Mouse (Mus musculus): Measurements from ENCODE around the gene Gpm6a.
"Not testable (repeated sequence)": the region's sequence is repeated elsewhere in the genome, so short reads cannot be mapped to it uniquely, and the experiment has no call there.

Gpm6a gene

DNA sequence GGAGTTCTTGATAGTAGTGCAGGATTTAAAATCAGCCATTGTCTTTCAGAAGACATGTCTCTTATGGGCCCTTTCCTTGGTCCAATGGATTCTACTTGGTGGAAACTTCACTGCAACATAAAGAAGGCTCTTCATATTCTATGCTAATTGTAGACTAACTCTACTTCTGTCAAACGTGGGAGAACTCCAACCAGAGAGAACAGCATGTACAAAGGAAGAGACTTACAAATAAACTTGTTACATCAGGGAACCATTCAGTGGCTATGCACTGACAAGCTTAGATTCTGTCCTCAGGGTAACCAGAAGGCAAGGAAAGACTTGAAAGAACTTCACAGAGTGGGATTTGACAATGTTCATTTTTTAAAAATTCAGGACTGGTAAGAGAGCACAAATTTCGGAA is 48.3 kb downstream of the Gpm6a start:
- no peak for DNase-seq (ENCODE audit: low spot score)

DNA sequence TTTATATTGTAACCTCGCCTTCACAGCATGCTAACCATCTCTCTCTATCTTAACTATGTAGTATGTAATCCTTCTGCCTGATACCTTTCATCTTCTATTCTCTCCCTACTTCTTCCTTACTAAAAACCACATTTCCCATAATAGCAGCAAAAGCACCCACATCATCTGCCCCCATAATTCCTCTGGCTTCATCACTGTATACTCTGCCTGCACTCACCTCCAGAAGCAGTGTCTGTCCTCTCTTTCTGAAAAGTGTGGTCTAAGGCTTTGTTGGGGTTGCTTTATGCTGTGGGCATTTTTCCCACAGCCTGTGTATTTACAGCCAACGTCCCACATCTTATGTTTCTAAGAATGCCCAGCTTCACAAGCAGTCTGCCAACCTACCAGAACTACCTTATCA is 57.6 kb downstream of the Gpm6a start:
- DNase-seq (ENCODE audit: low spot score) = no peak

DNA sequence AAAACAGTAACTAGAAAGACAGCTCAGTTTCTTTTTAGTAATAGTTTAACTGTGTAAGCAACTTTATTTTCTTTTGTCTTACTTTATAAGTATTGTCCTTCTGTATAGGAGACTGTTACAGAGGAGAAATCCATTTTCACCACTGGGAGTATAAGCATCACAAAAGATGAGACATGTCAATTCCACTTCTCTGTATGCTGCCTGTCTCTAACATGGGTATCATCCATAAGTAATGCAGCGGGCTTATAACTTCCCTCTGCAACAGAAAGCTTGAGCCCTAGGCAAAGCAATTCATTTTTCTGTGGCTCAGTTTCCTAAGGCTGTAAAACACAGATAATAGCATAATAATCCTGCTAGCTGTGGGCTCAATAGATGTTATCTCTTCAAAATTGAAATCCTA is 62.4 kb downstream of the Gpm6a start:
- DNase-seq (ENCODE audit: low spot score) = no peak

DNA sequence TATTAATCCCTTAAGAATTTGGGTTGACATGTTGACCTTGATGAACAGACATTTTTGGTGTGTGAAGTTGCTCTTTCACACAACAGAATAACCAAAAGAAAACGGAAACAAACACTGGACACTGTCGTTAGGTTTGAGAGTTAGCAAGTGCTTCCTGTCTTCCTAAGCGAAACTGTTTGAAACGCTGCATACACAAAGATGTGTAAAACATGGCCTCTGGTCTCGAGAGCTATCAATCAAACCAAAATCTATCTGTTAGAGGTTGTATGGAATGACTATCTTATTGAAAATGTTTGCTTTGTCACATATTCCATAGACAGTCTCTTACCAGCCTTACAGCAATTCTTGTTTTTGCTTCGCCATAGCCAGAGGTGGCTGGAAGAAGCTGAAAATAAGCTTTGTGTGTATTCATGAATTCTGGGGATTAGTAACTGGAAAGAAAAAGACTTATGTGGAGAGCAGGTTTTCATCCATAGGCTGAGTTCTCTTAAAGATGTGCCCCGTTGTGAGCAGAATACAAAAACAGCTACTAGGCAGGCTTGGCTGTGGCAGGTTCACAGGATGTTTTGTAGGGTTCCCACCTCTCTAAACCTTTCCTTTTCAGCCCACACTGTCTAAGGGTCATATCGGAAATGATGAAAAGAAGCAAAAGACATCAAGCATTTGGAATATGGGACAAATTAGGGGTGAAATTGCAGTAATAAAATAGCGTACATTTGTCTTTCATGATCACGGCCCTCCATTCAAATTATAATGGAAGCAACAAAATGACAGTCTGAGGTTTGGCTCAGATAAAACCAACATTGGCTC is 71.4 kb downstream of the Gpm6a start:
- no peak for DNase-seq (ENCODE audit: low spot score)

DNA sequence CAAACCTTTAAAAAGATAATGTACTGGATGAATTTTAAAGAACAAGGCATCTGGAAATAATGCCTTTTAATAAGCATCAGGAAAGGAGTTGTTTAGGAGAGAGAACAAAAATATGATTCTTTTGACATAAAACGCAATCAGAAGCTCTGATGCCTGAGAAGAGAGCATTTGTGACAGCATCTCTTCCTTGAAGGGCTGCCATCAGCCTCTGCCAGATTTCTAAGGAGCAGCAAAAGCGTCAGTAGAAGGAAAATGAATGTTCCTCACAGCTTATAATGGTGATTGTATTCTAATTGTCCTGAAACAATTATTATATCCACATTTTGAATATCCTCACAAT is 72.0 kb downstream of the Gpm6a start:
- DNase-seq (ENCODE audit: low spot score) = no peak

DNA sequence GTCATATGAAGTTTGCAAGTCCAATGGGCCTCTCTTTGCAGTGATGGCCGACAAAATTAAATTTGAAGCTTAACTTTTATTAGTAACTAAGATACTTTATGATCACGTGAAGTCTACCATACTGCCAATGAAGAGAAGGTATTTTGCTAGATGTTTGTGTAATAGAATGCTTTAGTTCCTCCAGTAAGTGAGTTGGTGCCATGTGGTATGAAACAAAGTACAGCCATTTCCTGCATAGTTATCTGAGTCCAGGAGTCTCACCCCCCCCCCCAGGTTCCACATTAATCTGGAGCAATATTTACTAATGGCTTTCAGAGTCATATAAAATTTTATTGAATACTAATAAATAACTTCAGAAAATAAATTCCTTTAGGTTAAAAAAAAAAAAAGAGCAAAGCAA is 73.7 kb downstream of the Gpm6a start:
- DNase-seq (ENCODE audit: low spot score) = no peak

DNA sequence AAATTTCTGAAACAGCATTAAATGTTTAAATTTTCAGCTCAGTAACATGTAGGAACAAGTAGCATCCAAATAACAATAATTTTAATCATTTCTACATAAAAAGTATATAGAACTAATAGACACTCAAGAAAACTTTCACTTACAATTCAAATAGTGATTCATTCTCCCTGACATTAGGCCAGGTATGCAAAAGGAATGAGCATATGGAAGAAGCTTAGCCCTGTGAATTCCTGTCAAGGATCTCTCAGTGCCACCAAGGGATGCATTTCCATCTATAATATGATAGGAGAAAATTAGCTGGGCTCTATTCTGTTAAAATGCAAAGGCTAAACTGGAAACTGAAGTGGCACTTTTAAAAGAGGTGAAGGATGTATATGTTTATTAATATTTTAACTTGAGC is 76.5 kb downstream of the Gpm6a start:
- no peak for DNase-seq (ENCODE audit: low spot score)

DNA sequence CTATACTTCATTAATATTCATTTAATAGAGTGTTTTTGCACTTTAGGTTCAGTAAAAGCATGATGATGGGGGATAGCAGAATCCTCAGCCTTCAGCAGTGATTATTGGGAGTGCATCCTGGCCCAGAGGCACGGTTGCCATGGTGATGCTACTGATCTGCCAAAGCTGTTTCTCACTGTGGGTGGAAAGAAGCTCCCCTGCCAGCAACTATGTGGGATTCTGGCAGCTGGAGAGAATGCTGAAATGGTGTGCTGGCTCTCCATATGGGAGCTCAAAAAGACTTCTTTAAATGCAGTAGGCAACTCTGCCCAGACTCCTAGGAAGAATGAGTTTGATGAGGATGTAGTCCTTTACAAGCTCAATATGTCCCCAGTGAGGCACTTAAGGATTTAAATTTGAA is 79.7 kb downstream of the Gpm6a start:
- no peak for DNase-seq (ENCODE audit: low spot score)

DNA sequence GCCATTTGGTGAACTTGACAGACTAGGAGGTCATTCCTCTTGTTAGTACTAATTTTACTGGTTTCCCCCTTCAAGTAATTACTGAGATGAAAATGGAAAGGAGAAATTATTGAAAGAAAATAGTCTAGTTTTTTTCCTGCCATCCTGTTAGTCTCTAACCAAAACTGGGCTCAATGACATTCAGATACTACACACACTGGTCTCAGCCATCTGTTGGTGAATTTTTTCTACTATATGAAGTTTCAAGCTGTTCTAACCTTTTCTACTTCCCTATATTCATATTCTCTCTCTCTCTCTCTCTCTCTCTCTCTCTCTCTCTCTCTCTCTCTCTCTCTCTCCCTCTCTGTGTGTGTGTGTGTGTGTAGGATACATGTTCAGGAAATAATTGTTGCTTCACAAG is 80.8 kb downstream of the Gpm6a start:
- no peak for DNase-seq (ENCODE audit: low spot score)

DNA sequence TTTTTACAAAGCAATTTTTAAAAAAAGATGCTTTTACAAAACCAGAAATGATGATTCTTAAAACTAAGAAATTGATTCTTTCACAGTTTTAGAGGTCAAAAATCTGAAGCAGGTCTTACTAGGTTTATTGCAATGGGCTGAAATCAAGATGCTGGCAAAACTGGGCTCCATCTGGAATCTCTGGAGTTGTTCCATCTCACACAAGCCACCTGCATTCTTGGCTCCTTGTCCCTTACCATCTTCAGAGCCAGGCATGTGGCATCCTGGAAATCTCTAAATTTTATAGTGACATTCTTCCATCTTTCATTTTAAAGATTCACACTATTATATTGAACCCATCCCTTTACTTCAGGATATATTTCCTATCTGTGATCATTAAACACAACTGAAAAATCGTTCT is 88.3 kb downstream of the Gpm6a start:
- no peak for DNase-seq (ENCODE audit: low spot score)

DNA sequence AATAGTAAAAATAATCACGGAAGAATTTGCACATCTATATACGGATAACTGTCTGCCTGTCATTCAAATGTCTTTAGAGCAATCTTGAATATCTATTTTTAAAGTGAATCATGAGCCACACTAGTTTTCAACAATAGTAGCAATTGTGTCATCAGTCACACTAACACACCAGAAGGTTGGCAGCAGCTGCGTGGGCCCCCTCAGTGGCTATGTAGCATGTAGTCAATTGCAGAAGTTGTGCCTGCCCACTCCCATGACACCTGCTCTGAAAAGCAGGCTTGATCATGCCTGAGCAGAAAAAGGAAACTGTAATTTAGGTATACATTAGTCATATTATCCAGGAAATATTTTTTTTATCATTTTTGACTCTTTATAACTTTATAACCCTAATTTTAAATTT is 93.8 kb downstream of the Gpm6a start:
- DNase-seq (ENCODE audit: low spot score) = no peak

DNA sequence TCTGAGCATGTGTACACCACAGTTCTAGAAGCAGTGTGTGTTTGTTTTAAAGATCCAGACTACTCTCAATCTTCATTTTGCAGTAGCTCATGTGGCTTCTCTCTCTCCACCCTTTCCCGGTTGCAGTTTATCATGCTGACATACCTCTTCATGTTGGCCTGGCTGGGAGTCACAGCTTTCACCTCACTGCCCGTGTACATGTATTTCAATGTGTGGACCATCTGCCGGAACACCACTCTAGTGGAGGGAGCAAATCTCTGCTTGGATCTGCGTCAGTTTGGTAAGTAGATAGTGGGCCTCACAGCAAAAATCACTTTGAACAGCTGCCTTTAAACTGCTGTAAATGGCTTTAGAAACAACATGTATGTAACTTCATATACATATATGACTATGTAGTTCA is 95.3 kb downstream of the Gpm6a start:
- no peak for DNase-seq (ENCODE audit: low spot score)

DNA sequence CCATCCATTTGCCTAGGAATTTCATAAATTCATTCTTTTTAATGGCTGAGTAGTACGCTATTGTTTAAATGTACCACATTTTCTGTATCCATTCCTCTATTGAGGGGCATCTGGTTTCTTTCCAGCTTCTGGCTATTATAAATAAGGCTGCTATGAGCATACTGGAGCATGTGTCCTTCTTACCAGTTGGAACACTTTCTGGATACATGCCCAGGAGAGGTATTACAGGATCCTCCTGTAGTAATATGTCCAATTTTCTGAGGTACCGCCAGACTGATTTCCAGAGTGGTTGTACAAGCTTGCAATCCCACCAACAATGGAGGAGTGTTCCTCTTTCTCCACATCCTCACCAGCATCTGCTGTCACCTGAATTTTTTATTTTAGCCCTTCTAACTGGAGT is 114.2 kb downstream of the Gpm6a start:
- not testable (repeated sequence) for DNase-seq (ENCODE audit: low spot score)

DNA sequence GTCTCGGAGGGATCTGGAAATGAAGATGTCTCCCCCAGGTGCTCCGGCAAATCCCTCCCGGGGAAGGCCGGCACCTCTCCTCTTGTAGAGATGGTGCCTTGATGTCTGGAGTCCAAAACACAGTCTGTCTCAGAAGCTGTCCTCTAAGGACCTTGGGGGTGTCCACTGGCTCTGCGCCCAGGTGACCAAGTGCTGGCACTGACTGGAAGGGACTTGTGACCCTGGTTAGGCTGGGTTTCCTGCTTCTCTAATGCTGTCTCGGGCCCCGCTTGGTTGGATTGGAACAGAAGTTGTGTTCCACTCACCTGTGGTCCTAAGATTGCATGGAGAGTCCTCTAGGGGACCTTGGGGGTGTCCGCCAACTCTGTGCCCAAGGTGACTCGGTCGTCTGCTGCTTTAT is 118.8 kb downstream of the Gpm6a start:
- no peak for DNase-seq (ENCODE audit: low spot score)

DNA sequence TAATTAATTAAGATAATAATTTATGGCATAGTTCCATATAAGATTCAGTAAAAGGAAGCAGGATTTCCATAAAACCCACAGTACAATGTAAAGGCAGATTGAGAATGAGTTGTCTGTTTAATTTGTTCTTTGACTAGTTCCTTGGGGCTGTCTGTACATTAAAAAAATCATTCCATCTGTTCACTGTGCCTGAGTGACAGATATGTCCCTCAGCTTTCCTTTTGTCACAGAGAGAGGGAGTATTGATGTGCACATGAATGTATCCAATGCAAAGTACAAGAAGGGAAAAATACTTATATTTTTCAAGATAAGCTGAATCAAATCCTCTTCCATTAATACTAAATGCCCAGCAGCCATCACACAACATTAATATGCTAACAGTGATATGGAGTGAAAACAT is 147.6 kb downstream of the Gpm6a start:
- DNase-seq (ENCODE audit: low spot score) = no peak

DNA sequence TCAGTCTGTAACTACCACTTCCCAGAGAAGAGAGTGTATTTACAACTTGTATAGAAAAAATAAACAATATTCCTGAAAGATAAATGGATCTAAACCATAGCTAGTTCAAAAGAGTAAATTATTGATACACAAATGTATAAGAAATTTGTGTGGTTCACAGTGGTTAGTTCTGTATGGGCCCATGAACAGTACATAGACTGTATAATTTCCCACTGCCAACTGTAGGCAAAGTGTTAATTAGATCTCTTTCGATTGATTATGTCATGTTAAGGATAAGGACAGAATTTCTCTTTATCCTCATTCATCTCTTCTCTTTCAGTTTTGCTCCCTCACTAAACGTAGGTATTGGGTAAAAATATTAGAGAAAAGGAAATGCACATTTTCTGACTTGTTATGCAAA is 148.4 kb downstream of the Gpm6a start:
- no peak for DNase-seq (ENCODE audit: low spot score)

DNA sequence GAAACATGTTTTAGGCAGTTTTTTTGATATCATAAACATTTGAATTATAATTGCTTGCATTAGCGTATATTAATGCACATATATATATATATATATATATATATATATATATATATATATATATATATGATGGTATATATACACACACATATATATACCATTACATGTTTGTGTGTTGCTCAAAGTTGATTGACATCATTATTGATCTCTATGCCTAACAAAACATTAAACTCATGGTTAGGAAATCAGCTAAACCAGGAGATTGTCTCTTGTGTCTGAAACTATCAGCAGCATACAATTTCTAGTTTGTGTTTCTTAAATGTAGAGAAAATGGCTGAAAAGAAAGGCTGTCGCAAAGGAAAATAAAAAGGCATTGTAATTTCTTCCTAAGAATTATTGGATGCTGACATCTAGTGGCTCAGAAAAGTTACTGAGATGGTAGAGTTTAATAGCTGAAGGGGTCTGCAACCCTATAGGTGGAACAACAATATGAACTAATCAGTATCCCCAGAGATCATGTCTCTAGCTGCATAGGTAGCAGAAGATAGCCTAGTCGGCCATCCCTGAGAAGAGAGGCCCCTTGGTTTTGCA is 149.3 kb downstream of the Gpm6a start:
- no peak for DNase-seq (ENCODE audit: low spot score)

Measured in spleen, adult 12 weeks (tissue).